18 mouse cellular contexts compared by ENCODE assay signal in genomic region chr6:54225327-54225726, GRCm38 (mm10).
A peak's percentile ranks its signal among the peaks of the same experiment; 100 is the strongest.
DNase-seq lines count a peak whose midpoint lies in the region; ATAC-seq lines count a peak whose summit lies in the region.
"Had no signal": no experiment of that assay in that cellular context is flagged by ENCODE, and none has a peak within 500 bp of the region (broad histone marks: within the 10 kb centered on the region; RNA-seq: fewer than 3 reads in every experiment).

No protein-coding gene starts in this region.

- no peaks in the 10 kb centered on the region for H3K9me3 ChIP-seq in kidney, embryonic 15.5 days (replicated peaks)
- no peaks in the 10 kb centered on the region for H3K9me3 ChIP-seq in midbrain, embryonic 10.5 days (replicated peaks)
- H3K9me3 ChIP-seq in midbrain, embryonic 15.5 days: no peaks in the 10 kb centered on the region
- H3K9me3 ChIP-seq: forebrain, embryonic 13.5 days; hindbrain, embryonic 12.5 days; megakaryocyte, embryonic 14.5 days had no signal

- no peak overlapping the region for H3K9ac ChIP-seq in kidney, embryonic 15.5 days
- H3K9ac ChIP-seq in midbrain, embryonic 15.5 days: no peak overlapping the region
- H3K9ac ChIP-seq: forebrain, embryonic 13.5 days; hindbrain, embryonic 12.5 days had no signal

- 0 out of 2 replicates have a peak overlapping the region, but pooled peaks have one; percentile 10 for H3K27ac ChIP-seq in kidney, embryonic 15.5 days
- H3K27ac ChIP-seq in midbrain, embryonic 10.5 days (replicated peaks): peak overlapping the region; percentile 63
- H3K27ac ChIP-seq in midbrain, embryonic 15.5 days: no peak overlapping the region
- H3K27ac ChIP-seq: forebrain, embryonic 13.5 days; hindbrain, embryonic 12.5 days had no signal

- peaks cover 4% of the 10 kb centered on the region; the same call in 1 of the 2 replicates for H3K36me3 ChIP-seq in kidney, embryonic 15.5 days
- H3K36me3 ChIP-seq in midbrain, embryonic 10.5 days: peaks cover 7% of the 10 kb centered on the region
- no peaks in the 10 kb centered on the region for H3K36me3 ChIP-seq in midbrain, embryonic 15.5 days (replicated peaks)
- H3K36me3 ChIP-seq: hindbrain, embryonic 12.5 days had no signal

- H3K27me3 ChIP-seq in kidney, embryonic 15.5 days: peaks cover 9% of the 10 kb centered on the region
- peaks cover 85% of the 10 kb centered on the region for H3K27me3 ChIP-seq in midbrain, embryonic 10.5 days (ENCODE audit: low read depth, poor library complexity, severe bottlenecking)
- H3K27me3 ChIP-seq in midbrain, embryonic 15.5 days (replicated peaks): no peaks in the 10 kb centered on the region
- H3K27me3 ChIP-seq: forebrain, embryonic 13.5 days had no signal

- no peak overlapping the region for H3K4me2 ChIP-seq in kidney, embryonic 15.5 days
- H3K4me2 ChIP-seq in midbrain, embryonic 15.5 days: no peak overlapping the region
- H3K4me2 ChIP-seq: forebrain, embryonic 13.5 days; hindbrain, embryonic 12.5 days had no signal

- no peak for DNase-seq in kidney, adult 18-20 months
- DNase-seq in midbrain, embryonic 10.5 days (ENCODE audit: low spot score): no peak
- DNase-seq in brain, adult 2 months (ENCODE audit: low read depth, low spot score): peak; percentile 43
- peak; percentile 17 for DNase-seq in retina, embryonic 14.5 days (ENCODE audit: low spot score)
- DNase-seq in adrenal gland, postnatal 4 days (ENCODE audit: low spot score in 2 of 2): no peak
- DNase-seq: adrenal gland, postnatal 25 days; cerebellum, postnatal 25 days; heart, adult 11 months; kidney, adult 9 months; layer of hippocampus, adult 9-11 months; liver; right cerebral cortex, postnatal 25 days; thymus, adult 18-20 months had no signal

- 43% methylated on average over 4 of the region's 4 CpGs for WGBS in kidney, embryonic 15.5 days
- WGBS in midbrain, embryonic 10.5 days: 39% methylated on average over 4 of the region's 4 CpGs
- 53% methylated on average over 4 of the region's 4 CpGs for WGBS in midbrain, embryonic 15.5 days

- peak; percentile 37 for ATAC-seq in kidney, embryonic 15.5 days (replicated peaks; ENCODE audit: low FRiP score)
- ATAC-seq in midbrain, embryonic 15.5 days (replicated peaks): no peak
- ATAC-seq: forebrain, embryonic 13.5 days had no signal

- peaks cover 37% of the 10 kb centered on the region for H3K4me1 ChIP-seq in kidney, embryonic 15.5 days
- H3K4me1 ChIP-seq in midbrain, embryonic 10.5 days: peaks cover 44% of the 10 kb centered on the region
- H3K4me1 ChIP-seq in midbrain, embryonic 15.5 days: peaks cover 14% of the 10 kb centered on the region; the same call in 1 of the 2 replicates

- no peak overlapping the region for H3K4me3 ChIP-seq in kidney, embryonic 15.5 days (replicated peaks)
- no peak overlapping the region for H3K4me3 ChIP-seq in midbrain, embryonic 10.5 days
- H3K4me3 ChIP-seq in midbrain, embryonic 15.5 days: no peak overlapping the region
- H3K4me3 ChIP-seq: forebrain, embryonic 13.5 days; hindbrain, embryonic 12.5 days; megakaryocyte, embryonic 14.5 days had no signal

Comparison
In these comparisons a context has a peak if more than half of its experiments do, and no peak if none do; other contexts are left out.
1. DNase-seq: peak in brain, adult 2 months (single experiment) and retina, embryonic 14.5 days (single experiment); none in kidney, adult 18-20 months (single experiment), midbrain, embryonic 10.5 days (single experiment) and adrenal gland, postnatal 4 days (0 of 2).